Mouse (Mus musculus): ENCODE measurements around the gene Olfr372.
"Not testable (repeated sequence)": the region's sequence is repeated elsewhere in the genome, so short reads cannot be mapped to it uniquely, and the experiment has no call there.

Olfr372 gene

GRCm38 (mm10) chr8:72040918-72041317 lies at the start of gene Olfr372:
Gene Olfr372 (plus strand): TSS chr8:72041218.
- not testable (repeated sequence) for DNase-seq

- no peak for DNase-seq
Observed at GRCm38 (mm10) chr8:71999434-71999833, 41.6 kb upstream of the Olfr372 start.

- no peak for DNase-seq
Observed at GRCm38 (mm10) chr8:72000223-72000622, 40.8 kb upstream of the Olfr372 start.

- no peak for DNase-seq
Observed at GRCm38 (mm10) chr8:72002942-72003341, 38.1 kb upstream of the Olfr372 start.

GRCm38 (mm10) chr8:72005912-72006311 lies 35.1 kb upstream of the Olfr372 start:
- DNase-seq = no peak

- DNase-seq = no peak
Observed at GRCm38 (mm10) chr8:72006763-72007162, 34.3 kb upstream of the Olfr372 start.

GRCm38 (mm10) chr8:72008134-72008641 lies 32.8 kb upstream of the Olfr372 start:
- peak; percentile 12 for DNase-seq

- peak; percentile 29 for DNase-seq
Observed at GRCm38 (mm10) chr8:72009473-72009872, 31.5 kb upstream of the Olfr372 start, which contains the start of gene Cyp4f18. Gene Cyp4f18 (minus strand): TSS chr8:72009626.

- DNase-seq = not testable (repeated sequence)
Observed at GRCm38 (mm10) chr8:72013506-72014228, 27.4 kb upstream of the Olfr372 start.

- not testable (repeated sequence) for DNase-seq
Observed at GRCm38 (mm10) chr8:72017339-72017738, 23.7 kb upstream of the Olfr372 start.

- DNase-seq = no peak
Observed at GRCm38 (mm10) chr8:72018141-72018540, 22.9 kb upstream of the Olfr372 start.

- DNase-seq = not testable (repeated sequence)
Observed at GRCm38 (mm10) chr8:72019022-72019421, 22.0 kb upstream of the Olfr372 start.

- no peak for DNase-seq
Observed at GRCm38 (mm10) chr8:72019816-72020215, 21.2 kb upstream of the Olfr372 start.

GRCm38 (mm10) chr8:72024886-72025285 lies 16.1 kb upstream of the Olfr372 start:
- peak; percentile 73 for DNase-seq

- peak; percentile 62 for DNase-seq
Observed at GRCm38 (mm10) chr8:72032926-72033325, 8.1 kb upstream of the Olfr372 start.

GRCm38 (mm10) chr8:72042493-72042892 lies 1.5 kb downstream of the Olfr372 start:
- DNase-seq = no peak

GRCm38 (mm10) chr8:72054633-72055032 lies 13.6 kb downstream of the Olfr372 start:
- not testable (repeated sequence) for DNase-seq

GRCm38 (mm10) chr8:72057643-72058042 lies 16.6 kb downstream of the Olfr372 start:
- not testable (repeated sequence) for DNase-seq

- not testable (repeated sequence) for DNase-seq
Observed at GRCm38 (mm10) chr8:72066819-72067399, 25.9 kb downstream of the Olfr372 start.

- DNase-seq = not testable (repeated sequence)
Observed at GRCm38 (mm10) chr8:72082877-72083276, 41.9 kb downstream of the Olfr372 start, which contains the start of gene Olfr373. Gene Olfr373 (plus strand): TSS chr8:72083177.

GRCm38 (mm10) chr8:72084744-72085143 lies 43.7 kb downstream of the Olfr372 start:
- no peak for DNase-seq

GRCm38 (mm10) chr8:72087611-72088010 lies 46.6 kb downstream of the Olfr372 start:
- DNase-seq = not testable (repeated sequence)

- DNase-seq = not testable (repeated sequence)
Observed at GRCm38 (mm10) chr8:72096721-72097120, 55.7 kb downstream of the Olfr372 start.

Measured in lung, postnatal 10 days (tissue).